Mouse (Mus musculus): ENCODE data around the gene Pim1.

Gene Pim1

DNA sequence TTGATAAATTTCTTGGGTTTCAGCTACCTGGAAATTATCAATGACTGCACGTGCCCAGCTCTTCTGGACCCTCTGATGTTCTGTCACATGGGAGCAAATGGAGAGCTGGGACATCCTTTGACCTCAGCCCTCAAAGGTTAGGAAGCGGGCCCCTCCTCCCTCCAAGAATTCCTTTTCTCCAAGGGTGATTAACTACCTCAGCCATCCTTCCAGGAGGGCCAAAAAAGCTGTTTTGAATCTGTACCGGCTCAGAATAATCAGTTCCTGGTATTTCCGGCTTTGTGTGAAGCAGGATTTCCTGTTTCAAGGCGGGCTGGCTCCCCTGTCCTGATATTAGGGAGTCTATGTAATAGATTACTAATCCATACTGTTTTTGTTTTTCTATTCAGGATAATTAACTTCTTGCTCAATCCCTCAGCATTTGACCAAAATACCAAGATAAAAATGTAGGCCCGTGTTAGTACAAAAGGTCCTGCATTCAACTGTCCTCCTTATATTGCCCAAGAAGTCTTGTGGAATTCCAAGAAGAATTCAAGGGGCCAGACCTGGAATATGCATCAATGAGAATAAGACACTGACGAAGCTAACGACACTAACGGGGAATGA is 25.0 kb upstream of the Pim1 start:
- DNase-seq (ENCODE audit: low spot score): no peak

DNA sequence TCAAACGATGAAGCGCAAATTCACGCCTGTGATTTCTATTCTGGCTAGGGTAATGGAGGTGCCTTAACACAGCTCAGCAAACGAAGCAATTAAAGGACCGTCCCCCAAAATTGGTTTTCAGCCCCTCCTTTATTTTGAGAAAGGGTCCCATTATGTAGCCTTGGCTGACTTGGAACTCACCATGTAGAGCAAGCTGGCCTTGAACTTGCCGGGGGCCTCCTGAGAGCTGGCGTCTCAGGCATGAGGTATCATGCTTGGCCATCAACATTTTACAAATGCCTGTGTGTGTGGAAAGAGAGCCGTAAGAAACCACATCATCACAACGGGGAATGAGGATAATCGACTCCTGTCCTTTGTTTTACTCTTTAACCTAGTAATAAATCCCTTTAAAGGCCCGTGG is 23.5 kb upstream of the Pim1 start:
- DNase-seq (ENCODE audit: low spot score): no peak

DNA sequence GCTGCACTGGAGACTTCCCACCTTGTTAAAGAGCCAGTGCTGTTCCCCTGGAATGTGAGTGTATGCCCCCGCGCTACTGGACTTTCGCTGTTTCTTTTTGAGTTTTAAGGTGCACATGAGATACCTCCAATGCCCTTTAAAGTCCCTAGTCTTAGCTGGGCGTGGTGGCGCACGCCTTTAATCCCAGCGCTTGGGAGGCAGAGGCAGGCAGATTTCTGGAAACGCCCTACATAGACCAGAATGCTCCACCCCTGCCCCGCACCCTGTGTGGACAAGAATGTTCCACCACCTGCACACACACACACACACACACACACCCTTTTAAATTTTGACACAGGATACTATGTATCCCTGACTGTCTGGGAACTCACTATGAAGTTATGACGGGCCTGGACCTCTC is 17.1 kb upstream of the Pim1 start:
- DNase-seq (ENCODE audit: low spot score): no peak

DNA sequence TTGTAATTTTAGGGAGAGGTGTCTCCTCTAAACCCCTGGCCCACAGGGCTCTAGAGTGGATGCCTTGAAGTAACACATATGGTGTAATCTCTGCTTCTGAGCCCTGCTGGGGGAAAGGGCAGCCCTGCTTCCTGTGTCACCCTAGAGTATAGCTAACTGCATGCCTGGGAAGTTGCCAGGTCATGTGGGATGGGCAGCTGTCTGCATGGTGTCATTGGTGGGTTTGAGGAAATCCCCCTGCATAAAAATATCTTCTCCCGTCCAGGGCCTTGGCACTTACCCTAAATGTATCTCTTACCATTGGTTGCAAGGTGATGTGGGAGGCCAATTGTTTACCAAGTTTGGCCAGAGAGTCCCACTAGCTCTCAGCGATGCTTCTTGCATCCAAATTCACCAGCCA is 16.5 kb upstream of the Pim1 start:
- no peak for DNase-seq (ENCODE audit: low spot score)

DNA sequence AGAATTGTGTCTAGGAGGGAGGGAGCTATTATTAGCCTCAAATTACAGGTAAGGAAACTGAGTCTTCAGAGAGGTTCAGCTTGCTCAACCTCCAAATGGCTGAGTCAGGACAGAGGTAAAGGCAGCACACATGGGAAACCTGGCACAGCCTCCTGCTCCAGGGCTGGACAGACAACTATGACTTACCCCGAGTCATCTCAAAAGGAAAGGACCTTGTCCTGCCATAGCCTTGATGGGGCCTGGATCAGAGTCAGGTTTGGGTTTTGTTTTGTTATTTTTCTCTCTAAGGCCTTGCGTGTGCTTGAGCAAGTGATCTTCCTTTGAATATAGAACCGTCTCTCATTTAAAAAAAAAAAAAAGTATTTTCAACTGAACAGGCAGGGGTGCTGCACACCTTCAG is 15.4 kb upstream of the Pim1 start:
- DNase-seq (ENCODE audit: low spot score): no peak

DNA sequence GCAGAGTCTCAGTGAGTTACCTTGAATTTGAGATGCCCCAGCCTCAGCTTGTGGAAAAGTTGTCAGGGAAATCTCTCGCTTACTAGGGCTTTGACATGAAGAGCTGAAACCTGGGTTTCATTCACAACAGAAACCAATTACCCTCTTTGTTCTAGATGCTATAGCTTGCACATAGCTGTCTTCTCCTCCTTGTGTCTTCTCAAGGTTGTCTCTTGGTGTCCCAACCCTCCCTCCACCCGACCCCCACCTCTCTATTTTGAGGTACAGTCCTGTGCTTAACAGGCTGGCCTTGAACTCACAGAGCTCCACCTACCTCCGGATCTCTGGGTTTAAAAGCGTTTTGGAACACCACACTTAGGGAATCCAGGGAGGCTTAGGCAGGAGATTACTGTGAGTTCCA is 14.1 kb upstream of the Pim1 start:
- no peak for DNase-seq (ENCODE audit: low spot score)

DNA sequence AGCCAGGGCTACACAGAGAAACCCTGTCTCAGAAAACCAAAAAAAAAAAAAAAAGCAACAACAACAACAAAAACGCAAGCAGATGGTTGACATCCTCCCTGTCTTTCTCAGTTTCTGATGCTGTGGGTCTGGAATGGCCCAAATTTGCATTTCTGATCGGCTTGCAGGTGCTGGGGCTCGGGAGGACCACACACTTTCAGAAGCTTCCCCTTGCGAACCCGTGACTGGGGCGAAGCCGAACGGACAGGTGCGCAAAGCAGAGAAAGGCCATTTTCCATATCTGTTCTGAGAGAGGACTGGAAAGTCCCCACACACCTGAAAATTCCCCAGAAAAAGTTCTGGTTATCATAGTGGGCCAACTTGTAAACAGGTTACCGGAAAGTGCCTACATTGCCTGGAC is 13.2 kb upstream of the Pim1 start:
- DNase-seq (ENCODE audit: low spot score): no peak

DNA sequence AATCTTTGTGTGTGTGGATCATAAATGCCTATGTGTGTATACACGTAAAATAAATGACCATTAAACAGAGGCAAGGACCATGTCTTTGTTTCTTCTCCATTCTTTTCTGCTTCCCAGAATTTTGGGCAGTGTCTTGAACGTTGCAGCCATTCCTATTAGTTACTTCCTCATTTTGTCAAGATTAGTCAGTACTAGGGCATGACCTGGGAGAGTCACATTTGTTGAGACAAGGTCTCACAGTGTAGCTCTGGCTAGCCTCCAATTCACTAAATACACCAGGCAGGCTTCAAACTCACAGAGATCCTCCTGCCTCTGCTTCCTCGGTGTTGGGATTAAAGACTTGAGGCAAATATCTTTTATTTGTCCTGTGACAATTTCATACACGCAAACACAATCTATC is 12.3 kb upstream of the Pim1 start:
- DNase-seq (ENCODE audit: low spot score): no peak

DNA sequence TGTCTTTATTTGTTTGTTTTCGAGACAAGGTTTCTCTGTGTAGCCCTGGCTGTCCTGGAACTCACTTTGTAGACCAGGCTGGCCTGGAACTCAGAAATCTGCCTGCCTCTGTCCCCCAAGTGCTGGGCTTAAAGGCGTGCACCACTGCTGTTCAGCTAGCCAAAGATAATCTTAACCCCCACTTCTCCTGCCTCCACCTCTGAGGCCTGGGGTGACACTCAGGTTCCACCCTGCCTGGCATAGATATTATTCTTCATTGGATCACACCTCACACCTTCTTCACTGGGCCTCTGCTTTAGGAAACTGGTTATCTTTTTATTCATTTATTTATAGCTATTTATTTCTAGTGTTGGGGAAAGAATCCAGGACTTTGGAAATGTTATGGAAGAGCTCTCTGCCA is 10.3 kb upstream of the Pim1 start:
- DNase-seq (ENCODE audit: low spot score): no peak

DNA sequence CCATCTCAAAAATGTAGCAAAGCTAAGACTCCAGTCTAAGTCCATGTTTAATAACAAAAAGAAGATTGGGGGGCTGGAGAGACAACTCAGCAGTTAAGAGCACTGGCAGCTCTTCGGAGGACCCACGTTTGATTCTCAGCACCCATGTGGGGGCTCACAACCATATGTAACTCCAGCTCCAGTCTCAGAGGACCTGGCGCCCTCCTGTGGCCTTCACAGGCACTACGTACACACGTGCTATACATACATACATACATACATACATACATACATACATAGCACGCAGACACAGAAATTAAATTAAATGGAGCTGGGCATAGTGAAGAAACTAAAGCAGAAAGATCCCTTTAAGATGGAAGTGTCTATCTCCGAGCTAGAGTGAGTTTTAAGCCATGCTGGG is 7.9 kb upstream of the Pim1 start:
- no peak for DNase-seq (ENCODE audit: low spot score)

DNA sequence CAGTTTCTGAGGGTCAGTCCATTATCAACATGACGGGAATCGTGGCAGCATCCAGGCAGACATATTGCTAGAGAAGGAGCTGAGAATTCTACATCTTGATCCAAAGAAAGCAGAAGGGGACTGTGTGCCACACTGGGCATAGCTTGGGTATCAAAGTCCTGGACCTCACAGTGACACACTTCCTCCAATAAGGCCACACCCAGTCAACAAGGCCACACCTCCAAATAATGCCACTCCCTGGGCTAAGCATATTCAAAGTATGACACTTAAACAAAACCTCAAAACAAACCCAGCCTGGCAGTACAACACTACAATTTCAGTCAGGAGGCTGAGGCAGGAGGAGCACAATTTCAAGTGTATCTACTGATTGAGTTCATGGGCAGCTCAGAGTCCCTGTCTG is 7.3 kb upstream of the Pim1 start:
- DNase-seq (ENCODE audit: low spot score): no peak

DNA sequence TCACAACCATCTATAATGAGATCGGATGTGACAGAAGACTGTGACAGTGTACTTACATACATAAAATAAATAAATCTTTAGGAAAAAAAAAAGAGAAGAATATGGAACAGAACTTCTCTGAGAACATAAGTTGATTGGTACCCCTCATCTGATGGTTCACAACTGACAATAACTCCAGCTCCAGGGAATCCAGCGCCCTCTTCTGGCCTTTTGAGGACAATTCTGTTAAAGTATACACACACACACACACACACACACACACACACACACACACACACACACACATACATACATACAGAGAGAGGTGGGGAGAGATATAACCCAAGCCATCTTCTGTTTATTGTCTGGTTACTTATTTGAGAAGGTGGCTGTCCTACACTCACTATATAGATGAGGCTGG is 6.1 kb upstream of the Pim1 start:
- DNase-seq (ENCODE audit: low spot score): no peak

DNA sequence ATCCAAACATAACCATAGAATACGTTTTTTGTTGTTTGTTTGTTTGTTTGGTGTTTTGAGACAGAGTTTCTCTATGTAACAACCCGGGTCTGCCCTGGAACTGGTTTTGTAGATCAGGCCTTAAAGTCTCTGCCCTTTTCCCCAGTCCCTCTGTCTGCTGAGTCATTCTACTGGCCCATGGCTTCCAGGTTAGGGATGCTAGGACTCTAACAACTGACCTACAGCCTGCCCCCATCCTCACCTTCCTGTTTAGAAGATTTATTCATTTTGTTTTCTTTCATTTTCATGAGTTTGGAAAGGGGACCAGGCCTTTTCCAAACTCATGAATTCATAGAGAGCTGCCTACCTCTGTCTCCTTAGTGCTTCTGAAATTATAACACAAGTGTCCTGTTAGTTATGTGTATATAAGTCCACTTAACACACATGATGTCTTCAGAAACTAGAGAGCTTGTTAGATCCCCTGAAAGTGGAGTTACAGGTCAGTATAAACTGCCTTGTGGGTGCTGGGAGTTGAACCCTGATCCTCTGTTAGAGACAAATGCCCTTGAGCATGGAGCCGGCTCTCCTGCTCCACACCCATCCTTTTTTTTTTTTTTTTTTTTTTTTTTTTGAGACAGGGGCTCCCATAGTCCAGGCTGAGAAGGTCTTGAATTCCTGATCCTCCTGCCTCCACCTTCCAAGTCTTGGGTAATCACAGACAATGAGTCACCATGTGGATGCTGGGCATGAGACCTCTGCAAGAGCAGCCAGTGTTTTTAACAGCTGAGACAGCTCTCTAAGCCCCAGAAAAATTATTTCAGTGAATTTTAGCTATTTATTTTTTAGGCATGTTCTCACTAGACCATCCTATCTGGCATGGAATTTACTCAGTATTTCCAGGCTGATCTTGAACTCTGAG is 5.0 kb upstream of the Pim1 start:
- DNase-seq (ENCODE audit: low spot score): no peak

DNA sequence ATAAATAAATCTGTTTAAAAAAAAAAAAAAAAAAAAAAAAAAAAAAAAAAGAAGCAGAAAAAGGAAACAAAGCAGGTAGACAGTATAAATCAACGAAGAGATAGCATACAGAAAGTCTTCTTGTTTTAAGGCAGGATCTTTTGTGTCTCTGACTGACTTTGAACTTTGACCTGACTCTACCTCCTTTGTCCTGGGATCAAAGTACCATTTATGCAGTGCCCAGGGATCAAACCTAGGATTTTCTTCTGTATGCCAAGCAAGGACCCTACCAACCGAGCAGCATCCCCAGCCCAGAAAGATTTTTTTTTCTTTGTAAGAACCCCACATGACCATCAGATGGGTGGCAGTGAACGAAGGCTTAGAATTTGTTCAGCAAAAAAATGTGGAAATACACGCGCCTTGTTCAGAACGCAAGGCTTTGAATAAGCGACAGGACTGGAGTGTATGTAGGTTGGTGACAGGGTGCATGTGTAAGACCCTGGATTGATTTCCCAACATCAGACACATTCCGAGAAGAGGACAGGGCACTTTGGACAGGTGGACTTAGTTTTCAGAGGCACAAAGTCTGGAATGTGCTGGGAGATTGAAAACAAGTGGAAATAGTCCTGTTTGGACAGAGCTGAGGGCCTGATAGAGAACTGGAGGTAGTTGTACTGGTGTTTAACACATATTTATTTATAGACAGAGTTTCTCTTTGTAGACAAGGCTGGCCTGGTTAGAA is 2.1 kb upstream of the Pim1 start:
- no peak for DNase-seq (ENCODE audit: low spot score)

DNA sequence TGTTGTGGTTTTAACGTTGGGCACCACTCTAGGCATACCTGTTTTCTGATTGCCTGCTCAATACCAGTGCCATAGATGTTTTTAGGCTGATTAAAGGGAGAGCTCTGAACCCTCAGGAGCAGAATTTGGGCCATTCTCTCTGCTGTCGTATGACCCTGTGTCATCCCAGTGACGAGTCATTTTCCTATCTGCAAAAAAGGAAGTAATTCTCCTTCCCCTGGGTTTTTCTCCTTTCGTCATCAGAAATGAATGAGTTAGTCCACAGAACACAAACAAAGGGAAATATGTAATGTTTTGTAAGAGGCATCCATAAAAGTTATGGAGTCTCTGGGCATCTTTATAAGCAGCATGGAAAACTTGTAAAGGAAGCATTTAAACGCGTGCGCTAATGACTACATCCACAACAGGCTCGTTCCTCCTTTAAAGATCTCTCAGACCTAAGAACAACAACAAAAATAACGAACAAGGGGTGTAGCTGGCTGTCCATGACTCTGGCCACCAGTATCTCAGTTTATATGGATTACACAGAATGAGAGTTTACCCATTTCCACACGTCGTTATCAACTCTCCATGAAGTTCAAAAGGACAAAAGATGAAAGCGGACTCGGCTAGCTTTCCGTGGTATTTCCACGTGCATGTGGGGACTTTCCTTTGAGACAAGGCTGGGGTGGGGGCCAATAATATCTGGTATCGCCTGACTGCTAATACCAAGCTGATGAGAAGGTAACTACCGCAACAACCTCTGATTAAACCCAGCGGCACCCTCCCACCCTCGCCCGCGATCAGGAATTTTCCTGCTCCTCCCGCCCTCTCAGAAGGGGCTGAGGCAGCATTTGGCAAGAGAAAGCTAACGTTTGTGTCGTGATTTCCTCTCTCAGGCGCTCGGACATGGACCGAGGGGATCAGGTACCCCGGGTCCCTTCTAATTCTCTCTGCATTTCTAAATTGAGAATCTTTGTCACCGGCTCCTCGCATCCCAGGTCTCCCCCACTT is 1.3 kb upstream of the Pim1 start:
- no peak for DNase-seq (ENCODE audit: low spot score)

DNA sequence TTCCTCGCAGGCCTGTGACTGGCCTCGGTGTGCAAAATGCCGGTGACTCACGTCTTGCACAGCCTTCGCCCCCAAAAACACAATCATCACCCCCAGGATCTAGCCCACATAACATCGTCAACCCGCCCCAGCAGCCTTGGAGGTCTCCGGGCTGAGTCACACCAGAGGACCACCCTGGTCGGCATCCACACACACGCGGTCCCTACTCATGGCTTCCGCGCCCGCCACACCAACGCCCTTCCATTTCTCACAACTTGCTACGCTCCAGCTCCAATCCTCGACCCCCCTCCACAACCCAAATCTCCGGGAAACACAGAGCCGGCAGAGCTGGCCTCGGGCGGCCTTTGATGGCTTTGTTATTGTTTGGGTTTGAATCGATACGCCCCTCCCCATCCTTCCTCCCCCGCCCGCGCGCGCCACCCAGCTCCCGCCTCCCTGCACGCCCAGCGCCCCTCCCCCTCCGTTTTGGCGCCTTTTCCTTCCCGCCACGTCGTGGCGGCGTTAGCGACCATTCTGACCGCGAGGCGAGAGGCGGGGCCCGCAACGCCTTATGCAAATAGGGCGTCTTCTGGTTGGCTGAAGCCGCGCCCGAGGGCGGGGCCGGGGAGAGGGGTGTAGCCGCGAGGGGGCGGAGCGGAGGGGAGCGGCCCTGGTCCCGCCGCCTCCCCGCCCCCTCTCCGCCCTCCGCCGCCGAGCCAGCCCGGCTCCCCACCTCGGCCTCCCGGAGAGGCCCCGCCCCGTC is 411 bp upstream of the Pim1 start:
- DNase-seq (ENCODE audit: low spot score): peak; percentile 91

DNA sequence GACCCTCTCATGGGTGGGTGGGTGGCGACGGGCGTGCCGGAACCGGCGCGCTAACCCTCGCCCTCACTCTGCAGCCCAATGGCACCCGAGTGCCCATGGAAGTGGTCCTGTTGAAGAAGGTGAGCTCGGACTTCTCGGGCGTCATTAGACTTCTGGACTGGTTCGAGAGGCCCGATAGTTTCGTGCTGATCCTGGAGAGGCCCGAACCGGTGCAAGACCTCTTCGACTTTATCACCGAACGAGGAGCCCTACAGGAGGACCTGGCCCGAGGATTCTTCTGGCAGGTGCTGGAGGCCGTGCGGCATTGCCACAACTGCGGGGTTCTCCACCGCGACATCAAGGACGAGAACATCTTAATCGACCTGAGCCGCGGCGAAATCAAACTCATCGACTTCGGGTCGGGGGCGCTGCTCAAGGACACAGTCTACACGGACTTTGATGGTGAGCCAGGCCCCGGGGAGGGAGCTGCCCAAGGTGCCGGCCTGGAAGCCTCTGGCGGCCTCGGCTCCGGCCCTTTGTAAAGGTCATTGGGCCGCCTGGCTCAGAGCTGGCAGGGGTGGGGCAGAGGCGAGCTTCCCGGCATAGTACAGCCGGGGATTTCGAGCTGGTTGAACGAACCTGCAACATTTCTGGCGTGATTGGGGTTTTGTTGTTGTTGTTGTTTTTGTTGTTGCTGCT is 1.2 kb downstream of the Pim1 start:
- DNase-seq (ENCODE audit: low spot score): no peak

DNA sequence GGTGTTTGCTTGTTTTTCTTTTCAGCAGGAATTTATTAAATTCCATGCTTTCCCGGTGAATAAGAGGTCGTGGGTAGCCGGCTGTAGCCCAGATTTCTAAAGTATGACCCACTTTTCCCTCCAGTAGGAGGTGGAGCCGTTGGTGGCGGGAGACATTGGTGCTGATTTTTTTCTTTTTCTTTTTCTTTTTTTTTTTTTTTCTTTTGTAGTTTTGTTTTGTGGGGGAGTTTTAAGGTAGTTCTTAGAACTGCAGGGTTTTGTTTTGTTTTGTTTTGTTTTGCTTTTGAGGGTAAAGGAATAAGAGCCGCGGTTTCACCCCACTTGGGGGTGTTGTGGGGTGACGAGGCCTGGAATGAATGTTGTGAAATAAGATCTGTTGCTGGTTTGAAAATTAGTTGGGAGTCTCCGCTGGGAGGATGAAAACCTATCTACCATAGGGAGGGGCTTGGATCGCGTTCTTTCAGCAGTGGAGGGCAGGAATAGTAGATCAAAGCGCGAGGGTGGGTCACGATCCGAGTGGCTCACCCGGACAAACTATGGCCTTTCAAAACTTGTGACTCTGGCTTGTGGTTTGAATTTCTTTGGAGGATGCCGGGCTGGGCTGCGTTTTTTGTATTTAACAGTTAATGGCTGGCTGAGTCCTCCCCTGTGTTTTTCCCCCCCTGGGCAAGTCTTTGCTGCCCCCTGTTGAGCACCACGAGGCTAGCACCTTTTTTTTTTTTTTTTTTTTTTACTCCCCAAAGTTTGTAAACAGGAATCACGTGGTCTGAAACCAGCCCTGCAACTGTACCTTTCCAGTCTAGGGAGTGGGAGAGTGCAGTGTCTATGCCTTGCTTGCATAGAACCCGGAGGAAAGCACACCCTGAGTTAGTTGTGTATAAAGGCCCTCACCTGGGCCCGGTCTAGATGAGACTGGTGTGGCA is 2.0 kb downstream of the Pim1 start:
- no peak for DNase-seq (ENCODE audit: low spot score)

DNA sequence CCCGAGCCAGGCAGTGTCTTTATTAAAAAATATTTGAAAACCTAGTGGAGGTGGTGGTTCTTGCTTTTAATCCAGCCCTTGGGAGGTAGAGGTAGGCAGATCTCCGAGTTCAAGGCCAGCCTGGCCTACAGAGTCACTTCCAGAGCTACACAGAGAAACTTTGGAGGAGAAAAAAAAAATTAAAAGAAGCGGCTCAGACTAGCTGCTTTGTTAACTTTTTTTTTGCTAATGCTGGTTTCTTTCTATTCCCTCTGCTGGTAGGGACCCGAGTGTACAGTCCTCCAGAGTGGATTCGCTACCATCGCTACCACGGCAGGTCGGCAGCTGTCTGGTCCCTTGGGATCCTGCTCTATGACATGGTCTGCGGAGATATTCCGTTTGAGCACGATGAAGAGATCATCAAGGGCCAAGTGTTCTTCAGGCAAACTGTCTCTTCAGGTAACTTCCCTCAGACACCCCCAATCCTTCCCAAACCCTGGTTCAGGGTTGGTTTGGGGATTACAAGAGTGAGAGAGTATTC is 3.0 kb downstream of the Pim1 start:
- DNase-seq (ENCODE audit: low spot score): no peak
